Mouse (Mus musculus) kidney, postnatal 0 days (tissue): ENCODE results near the gene Ssc4d. TPM values are rescaled to one million over a fixed set of nuclear protein-coding genes. Genes with fewer than 3 reads are reported as not detected.

Experiments
- ATAC-seq: fragments of 200-750 bp; cut with Nextera tagmentation; replicated peaks from 2 replicates; pipeline ENCODE4 v1.8.0; 2017; ENCODE audit warnings: low read depth, moderate number of reproducible peaks, moderate TSS enrichment, moderate library complexity; ENCODE audit not compliant: low FRiP score
- DNase-seq: peaks from one replicate; pipeline ENCODE4 v3.0.0-alpha.2; 2016; ENCODE audit warnings: low spot score
- H3K27ac ChIP-seq: fragments of 300-500 bp; sonication (generic); 2 replicates; pipeline ENCODE4 v1.5.1; 2014; ENCODE audit warnings: mild to moderate bottlenecking
- H3K27me3 ChIP-seq: fragments of 300-500 bp; sonication (generic); 2 replicates; pipeline ENCODE4 v1.6.1; 2014; ENCODE audit warnings: low read length, mixed read lengths; ENCODE audit not compliant: insufficient read depth
- H3K36me3 ChIP-seq: fragments of 300-500 bp; sonication (generic); 2 replicates; pipeline ENCODE4 v1.6.1; 2014; ENCODE audit warnings: low read length, mixed read lengths; ENCODE audit not compliant: insufficient read depth
- H3K4me1 ChIP-seq: fragments of 300-500 bp; sonication (generic); replicated peaks from 2 replicates; pipeline ENCODE4 v1.6.1; 2014; ENCODE audit warnings: antibody characterized with exemption, low read length, mixed read lengths; ENCODE audit not compliant: insufficient read depth
- H3K4me2 ChIP-seq: fragments of 300-500 bp; sonication (generic); 2 replicates; pipeline ENCODE4 v1.6.1; 2014; ENCODE audit warnings: mild to moderate bottlenecking, low read length, moderate library complexity, mixed read lengths
- H3K4me3 ChIP-seq: fragments of 300-500 bp; sonication (generic); replicated peaks from 2 replicates; pipeline ENCODE4 v1.5.1; 2014; ENCODE audit warnings: low read depth, low read length
- H3K9ac ChIP-seq: fragments of 300-500 bp; sonication (generic); 2 replicates; pipeline ENCODE4 v1.6.1; 2014; ENCODE audit warnings: low read depth, low read length
- H3K9me3 ChIP-seq: fragments of 300-500 bp; sonication (generic); replicated peaks from 2 replicates; pipeline ENCODE4 v1.6.1; 2016; ENCODE audit warnings: low read length, inconsistent platforms, mixed read lengths
- CTCF ChIP-seq: IDR thresholded peaks from 2 replicates; pipeline ENCODE4 v1.5.1; 2016; ENCODE audit warnings: antibody characterized with exemption, low read depth, mild to moderate bottlenecking, moderate library complexity
- WGBS: fragments of 180-500 bp; shearing (Covaris S2); extraction: QIAGEN DNeasy Blood & Tissue Kit; methylation state at CpG from one replicate; pipeline ENCODE4 v1.1.7; 2014; 5-methylcytosine and 5-hydroxymethylcytosine counted together
- polyA plus RNA-seq: library from polyadenylated mRNA; unstranded; fragments of >200 nt; fragmentation: Nextera tagmentation; extraction: Ambion mirVana; gene quantifications from 2 replicates; pipeline ENCODE4 v1.2.1, GENCODE M21; 2015

The Ssc4d gene
- polyA plus RNA-seq, 1 experiment from 2014 or later = 7.5 TPM

DNA sequence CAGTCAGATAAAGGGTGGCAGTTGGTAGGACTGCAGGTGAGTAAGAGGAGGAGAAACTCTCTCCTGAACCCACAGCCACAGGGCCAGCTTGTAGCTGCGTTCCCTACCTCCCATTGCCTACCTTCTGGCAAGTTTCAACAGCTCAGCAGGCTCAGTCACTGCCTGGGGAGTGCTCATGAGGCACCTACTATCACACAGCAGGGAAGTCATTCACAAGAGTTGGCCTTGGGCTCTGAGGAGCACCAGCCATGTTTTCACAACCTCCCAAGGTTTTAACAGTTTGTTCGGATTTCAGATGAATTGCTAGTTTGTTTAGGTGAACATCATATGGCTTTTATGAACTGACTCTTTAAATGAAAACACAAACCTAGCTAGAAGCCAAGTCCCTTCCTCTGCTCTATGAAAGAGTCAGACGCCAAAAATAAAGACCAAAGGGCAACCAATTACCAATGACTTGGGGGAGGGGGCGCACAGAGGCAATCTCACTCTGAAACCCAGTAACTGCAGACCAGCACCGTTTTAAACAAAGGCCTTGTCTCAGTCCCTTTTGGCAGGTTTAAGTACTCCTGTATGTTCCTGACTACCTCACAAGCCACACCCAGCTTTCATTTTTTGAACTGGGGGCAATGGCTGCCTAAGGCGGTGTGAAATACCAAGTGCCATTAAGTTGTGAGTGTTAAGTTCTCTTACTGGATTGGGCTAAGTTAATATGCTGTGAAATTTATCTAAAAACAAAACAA, 44.5 kb downstream of the Ssc4d start:
- no peaks in the 10 kb centered on the region for H3K27me3 ChIP-seq
- WGBS = 83% methylated on average over 6 of the region's 6 CpGs
- no peak overlapping the region for H3K27ac ChIP-seq
- H3K9me3 ChIP-seq = no peaks in the 10 kb centered on the region
- H3K36me3 ChIP-seq = peaks cover 21% of the 10 kb centered on the region
- DNase-seq (no peak), ATAC-seq (no peak)
- TF ChIP-seq CTCF = no peak
- 0 out of 2 replicates have a peak, but pooled peaks cover 3% of the 10 kb centered on the region for H3K4me1 ChIP-seq
- H3K9ac ChIP-seq = no peak overlapping the region
- H3K4me2 ChIP-seq = no peak overlapping the region
- no peak overlapping the region for H3K4me3 ChIP-seq

DNA sequence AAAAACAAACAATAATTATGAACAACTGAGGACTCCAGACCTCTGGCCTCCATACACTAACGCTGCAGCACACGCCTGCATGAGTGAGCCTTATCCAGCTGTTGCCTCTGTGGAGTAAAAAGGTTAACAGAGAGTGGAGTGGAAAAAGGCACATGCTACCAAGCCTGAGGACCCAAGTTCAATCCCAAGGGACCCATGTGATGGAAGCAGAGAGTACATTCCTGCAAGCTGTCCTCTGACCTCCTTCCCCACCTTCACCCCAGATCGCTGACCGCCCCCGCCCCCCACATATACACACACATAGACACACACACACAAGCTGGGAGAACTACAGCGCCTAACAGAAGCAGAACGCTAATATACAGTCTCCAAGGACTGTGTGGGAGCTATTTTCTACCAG, 50.4 kb downstream of the Ssc4d start:
- Histone ChIP-seq H3K36me3 (peaks cover 26% of the 10 kb centered on the region), H3K9ac (no peak overlapping the region), H3K4me1 (no peaks in the 10 kb centered on the region), H3K4me3 (no peak overlapping the region), H3K9me3 (no peaks in the 10 kb centered on the region), H3K4me2 (no peak overlapping the region), H3K27me3 (no peaks in the 10 kb centered on the region), H3K27ac (no peak overlapping the region)
- TF ChIP-seq CTCF = no peak
- DNase-seq (no peak), ATAC-seq (no peak)
- WGBS = 93% methylated on average over 7 of the region's 7 CpGs

DNA sequence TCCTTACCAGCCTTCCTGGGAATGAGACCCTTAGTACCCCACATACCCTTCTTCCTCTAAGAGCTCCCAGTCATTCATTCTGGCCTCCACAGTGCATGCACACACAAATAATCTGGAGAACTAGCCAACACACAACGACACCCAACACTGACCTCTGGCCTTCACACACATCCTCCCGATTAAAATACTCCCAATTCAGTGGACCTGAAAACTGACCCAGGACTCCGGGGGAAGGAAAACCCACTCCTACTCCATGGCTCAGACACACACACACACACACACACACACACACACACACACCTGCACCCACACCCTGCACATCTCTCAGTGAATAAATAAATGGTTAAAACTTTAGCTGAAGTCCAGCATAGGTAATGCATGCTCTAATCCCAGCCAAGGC, 54.4 kb downstream of the Ssc4d start:
- DNase-seq = no peak
- TF ChIP-seq CTCF = no peak
- H3K36me3 ChIP-seq = peaks cover 22% of the 10 kb centered on the region

DNA sequence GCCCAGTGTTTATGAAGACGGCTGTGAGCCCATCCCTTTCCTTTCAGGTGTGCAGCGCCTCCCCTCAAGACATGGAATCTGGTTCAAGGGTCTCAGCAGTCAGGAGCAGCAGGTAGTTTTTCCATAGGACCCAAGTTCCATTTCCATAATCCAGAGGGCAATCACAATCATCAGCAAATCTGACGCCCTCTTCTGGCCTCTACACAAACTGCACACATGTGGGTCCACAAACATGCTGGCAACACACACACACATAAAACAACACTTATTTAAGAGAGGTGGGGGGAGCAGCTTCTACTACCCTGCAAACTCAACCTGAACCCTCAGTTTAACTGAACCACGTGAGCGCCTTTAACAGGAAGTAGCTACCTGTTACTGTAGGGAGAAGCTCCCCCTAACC, 55.7 kb downstream of the Ssc4d start:
- DNase-seq = no peak
- H3K9me3 ChIP-seq = no peaks in the 10 kb centered on the region
- no peak overlapping the region for H3K9ac ChIP-seq
- no peaks in the 10 kb centered on the region; the same call in 1 of the 2 replicates for H3K4me1 ChIP-seq
- WGBS = 94% methylated on average over 5 of the region's 5 CpGs
- no peak overlapping the region for H3K4me2 ChIP-seq
- H3K27ac ChIP-seq = no peak overlapping the region
- ATAC-seq = no peak
- H3K27me3 ChIP-seq = no peaks in the 10 kb centered on the region
- peaks cover 19% of the 10 kb centered on the region for H3K36me3 ChIP-seq
- no peak overlapping the region for H3K4me3 ChIP-seq
- peak; percentile 21; the same call in 1 of the 2 replicates for TF ChIP-seq CTCF

More for the DNA sequence above, 54.4 kb downstream of the Ssc4d start:
- Histone ChIP-seq H3K4me2 (no peak overlapping the region), H3K4me1 (no peaks in the 10 kb centered on the region), H3K9me3 (no peaks in the 10 kb centered on the region), H3K4me3 (no peak overlapping the region), H3K27me3 (no peaks in the 10 kb centered on the region), H3K27ac (peak overlapping the region; percentile 28; the same call in 1 of the 2 replicates), H3K9ac (no peak overlapping the region)
- 63% methylated on average over 3 of the region's 3 CpGs for WGBS
- no peak for ATAC-seq

DNA sequence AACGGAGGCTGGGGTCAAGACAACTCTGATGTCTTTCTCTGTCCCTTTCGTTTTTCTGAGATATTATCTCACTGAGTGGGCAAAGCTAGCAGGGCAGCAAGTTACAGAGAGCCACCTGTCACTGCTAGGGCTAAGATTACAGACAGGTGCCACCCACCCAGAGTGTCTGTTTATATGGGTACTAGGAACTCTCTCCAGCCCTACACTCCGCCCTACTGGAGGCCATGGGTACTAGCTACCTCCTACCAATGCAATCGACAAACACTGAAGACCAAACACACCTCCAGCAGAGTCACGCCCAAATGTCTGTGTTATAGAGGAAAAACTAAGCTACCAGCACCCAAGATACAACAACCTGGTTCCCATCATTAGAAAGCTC, 56.3 kb downstream of the Ssc4d start:
- Histone ChIP-seq H3K36me3 (peaks cover 19% of the 10 kb centered on the region), H3K9ac (no peak overlapping the region), H3K4me1 (no peaks in the 10 kb centered on the region; the same call in 1 of the 2 replicates), H3K4me3 (no peak overlapping the region), H3K4me2 (no peak overlapping the region), H3K9me3 (no peaks in the 10 kb centered on the region), H3K27me3 (no peaks in the 10 kb centered on the region), H3K27ac (no peak overlapping the region)
- DNase-seq (no peak), ATAC-seq (0 out of 2 replicates have a peak, but pooled peaks have one; percentile 36)
- 81% methylated on average over 5 of the region's 5 CpGs for WGBS
- no peak for TF ChIP-seq CTCF

DNA sequence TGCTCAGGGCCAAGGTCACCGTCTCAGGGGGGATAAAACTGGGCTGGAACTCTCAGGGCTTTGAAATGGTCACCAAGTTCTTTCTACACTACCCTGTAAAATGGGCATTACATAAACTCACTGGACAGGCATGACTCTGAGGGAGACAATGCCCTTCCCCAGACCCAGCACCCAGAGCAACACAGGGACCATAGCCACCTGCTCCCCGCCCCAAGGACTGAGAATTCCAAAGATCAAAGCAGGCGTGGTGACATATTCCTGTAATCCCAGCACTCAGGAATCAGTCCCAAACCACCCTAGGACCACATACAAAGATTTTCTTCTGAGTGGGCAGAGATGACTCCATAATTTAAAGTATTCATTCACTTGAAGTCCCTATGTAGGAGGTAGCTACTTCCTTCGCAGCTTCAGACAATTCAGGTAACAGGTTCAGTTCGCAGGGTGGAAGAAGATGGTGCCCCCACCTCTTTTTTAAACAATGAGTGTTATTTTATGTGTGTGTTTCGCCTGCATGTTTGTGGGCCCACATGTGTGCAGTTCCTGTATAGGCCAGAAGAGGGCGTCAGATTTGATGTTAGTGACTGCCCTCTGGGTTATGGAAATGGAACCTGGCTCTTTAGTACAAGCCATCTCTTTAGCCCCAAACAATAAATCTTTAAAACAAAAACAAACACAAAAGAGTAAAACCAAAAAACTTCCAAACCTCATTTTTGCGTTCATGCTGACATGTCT, 56.8 kb downstream of the Ssc4d start:
- no peak overlapping the region for H3K4me2 ChIP-seq
- ATAC-seq = no peak
- H3K36me3 ChIP-seq = peaks cover 16% of the 10 kb centered on the region
- TF ChIP-seq CTCF = peak; percentile 44
- H3K9ac ChIP-seq = no peak overlapping the region
- H3K27ac ChIP-seq = no peak overlapping the region
- H3K9me3 ChIP-seq = no peaks in the 10 kb centered on the region
- H3K27me3 ChIP-seq = no peaks in the 10 kb centered on the region
- no peaks in the 10 kb centered on the region; the same call in 1 of the 2 replicates for H3K4me1 ChIP-seq
- H3K4me3 ChIP-seq = no peak overlapping the region
- 93% methylated on average over 8 of the region's 8 CpGs for WGBS
- no peak for DNase-seq
